Mouse (Mus musculus): ENCODE measurements around the gene Gm6525.

Gm6525 gene

GRCm38 (mm10) chr3:84169393-84170005, 4.4 kb upstream of the Gm6525 start:
- DNase-seq (ENCODE audit: low spot score in 2 of 2), result no peak

DNA sequence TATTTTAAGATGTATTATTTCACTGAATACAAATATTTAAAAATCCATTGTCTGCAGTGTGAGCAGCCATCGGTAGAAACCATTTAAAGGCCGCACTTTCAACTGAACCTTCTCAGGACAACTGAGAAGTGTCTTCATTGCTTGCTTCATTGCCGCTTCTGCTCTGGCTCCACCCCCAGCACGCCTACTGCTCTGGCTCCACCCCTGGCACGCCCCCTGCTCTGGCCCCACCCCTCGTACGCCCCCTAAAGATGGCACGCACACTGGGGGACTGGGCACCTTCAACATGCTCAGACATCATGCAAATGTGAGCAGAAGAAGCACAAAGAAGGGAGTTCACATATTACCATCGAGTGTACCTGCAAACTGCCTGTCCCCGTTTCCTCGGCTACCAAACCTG, 1.5 kb upstream of the Gm6525 start:
- no peak for DNase-seq (ENCODE audit: low spot score in 2 of 2)

GRCm38 (mm10) chr3:84175337-84176315, 1.7 kb downstream of the Gm6525 start:
- DNase-seq (ENCODE audit: low spot score in 2 of 2), result peak; percentile 52 to 73

DNA sequence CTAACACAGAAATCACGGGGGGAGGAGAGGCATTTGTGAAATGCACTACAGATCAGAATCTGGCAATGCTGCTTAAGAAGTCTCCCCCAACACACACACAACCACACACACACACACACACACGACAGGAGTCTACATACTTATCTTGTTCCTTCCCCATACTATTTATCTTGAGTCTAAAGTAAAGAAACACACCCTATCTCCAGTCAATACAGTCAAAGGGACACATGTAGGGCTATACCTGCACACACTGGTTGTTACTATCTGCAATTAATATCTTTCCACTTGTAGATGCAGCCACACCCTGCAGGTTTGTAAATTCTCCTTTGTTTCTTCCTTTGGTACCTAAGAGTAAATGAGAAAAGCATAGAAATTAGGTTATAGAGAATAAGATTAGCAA, 3.9 kb downstream of the Gm6525 start:
- DNase-seq (ENCODE audit: low spot score in 2 of 2), result no peak

DNA sequence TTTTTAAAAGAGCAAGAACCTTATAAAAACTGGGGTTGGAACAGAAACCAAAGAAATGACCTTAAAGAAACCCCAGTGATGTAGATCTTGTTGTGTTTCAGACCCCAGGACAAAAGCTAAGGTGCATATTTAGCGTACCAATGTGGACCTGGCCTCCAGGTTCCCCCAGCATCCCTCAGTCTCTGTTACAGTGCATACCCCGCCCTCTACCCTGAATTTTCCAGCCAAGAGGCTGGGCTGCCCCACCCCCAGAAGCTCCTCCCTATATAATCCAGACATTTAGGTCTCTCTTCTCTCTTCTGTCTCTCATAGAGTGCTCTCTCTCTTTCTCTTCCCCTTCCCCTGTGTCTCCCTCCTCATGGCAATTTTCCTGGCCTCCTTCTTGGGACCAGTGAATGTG, 6.4 kb downstream of the Gm6525 start:
- peak in 1 of 2 experiments; percentile 33 for DNase-seq (ENCODE audit: low spot score in 2 of 2)

GRCm38 (mm10) chr3:84181102-84181501, 7.2 kb downstream of the Gm6525 start:
- DNase-seq (ENCODE audit: low spot score in 2 of 2), result peak in 1 of 2 experiments; percentile 26

DNA sequence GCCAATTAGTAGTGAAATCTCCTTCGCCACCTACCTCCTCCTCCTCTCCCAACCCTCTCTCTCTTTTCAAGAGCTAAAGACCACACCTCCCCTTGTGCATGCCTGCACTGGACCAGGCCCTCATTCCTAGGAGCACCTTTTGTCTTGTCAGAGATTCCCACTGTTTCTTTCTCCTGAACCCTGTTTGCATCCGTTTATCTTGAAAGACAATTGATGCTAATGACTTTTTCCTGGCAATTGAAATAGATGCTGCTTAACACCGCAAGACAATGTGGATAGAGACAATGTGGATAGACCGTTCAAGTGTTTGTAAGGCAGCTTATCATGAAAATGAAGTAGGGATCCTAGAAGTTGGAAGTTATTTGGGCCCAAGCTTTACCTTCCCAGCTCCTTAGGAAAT, 7.8 kb downstream of the Gm6525 start:
- DNase-seq (ENCODE audit: low spot score in 2 of 2), result no peak

- DNase-seq (ENCODE audit: low spot score in 2 of 2), result no peak
These were observed 15.8 kb downstream of the Gm6525 start for GRCm38 (mm10) chr3:84189629-84190173.

DNA sequence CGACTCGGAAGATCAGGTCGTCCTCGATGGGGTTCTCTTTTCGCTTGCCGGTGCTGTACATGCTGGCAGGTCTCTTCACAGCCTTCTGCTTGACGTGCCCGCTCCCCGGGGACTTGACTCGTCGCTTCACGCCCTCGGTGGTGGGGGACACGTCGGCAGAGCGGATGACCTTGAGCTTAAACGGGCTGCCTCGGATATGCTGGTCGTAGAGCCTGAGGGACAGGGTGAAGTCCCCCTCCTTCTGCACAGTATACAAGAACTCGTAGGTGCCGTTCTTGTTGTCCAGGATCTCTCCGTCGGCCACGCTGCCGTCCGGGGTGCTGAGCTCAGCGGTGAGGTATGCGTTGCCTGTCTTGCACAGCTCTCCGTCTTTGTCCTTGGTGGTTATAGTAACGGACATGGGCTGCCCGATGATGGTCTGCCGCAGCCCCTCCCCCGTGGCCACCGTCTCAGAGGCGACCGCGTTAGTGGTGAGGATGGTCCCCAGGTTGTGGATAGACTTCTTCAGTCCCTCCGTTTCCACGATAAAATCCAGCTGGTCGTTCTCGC, 16.7 kb downstream of the Gm6525 start:
- peak in 1 of 2 experiments; percentile 71 for DNase-seq (ENCODE audit: low spot score in 2 of 2)

DNA sequence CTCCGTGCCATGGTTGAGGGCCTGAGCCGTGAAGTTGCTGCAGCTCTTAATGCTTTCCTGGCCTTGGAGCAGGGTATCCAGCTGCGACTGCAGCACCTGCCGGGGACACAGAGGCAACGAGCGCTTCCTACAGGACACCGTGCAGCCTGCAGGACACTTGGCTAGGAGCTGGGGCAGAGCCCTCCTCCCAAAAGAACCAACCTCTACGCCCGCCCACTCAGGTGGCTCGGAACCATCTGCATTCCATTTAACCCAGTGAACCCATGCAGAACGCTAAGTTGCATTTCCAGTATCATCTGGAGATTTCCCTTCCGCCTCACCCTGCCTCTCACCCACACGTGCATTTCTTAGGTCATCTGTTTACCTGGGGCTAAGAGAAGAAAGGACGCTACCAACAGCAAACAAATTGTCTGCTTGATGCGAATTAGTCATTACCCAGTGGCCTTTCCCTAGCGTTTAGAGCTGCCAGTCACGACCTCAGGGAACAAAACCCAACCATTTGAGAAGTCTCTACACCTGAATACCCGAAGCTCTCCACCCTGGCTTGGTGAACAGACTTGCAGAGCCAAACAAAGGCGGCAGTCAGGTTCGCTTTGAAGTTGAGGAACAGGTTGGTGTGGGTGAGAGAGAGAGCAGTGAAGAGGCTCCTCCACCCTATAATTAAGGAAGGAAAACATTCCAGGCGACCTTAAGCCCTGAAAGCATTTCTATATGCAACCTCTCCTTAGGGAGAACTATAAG, 17.4 kb downstream of the Gm6525 start:
- no peak for DNase-seq (ENCODE audit: low spot score in 2 of 2)

- no peak for DNase-seq (ENCODE audit: low spot score in 2 of 2)
These were observed 20.0 kb downstream of the Gm6525 start for GRCm38 (mm10) chr3:84193881-84194280.

GRCm38 (mm10) chr3:84198229-84198628, 24.3 kb downstream of the Gm6525 start:
- DNase-seq (ENCODE audit: low spot score in 2 of 2), result no peak

DNA sequence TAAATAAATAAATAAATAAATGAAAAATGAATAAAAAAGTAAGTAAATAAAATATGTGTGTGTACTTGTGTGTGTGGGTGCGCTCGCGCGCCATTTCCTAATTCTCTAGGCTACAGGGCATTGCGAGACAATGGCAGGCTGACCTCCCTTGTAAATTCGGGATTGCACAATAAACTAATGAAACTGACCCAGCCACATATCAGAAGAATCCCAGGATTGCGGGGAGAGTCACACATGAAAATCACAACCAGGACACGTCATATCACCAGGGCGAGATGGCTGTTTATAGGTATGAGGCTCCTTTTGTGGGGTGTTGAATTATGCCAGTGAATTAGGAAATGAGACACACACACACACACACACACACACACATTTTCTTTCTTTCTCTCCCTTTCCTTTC, 25.6 kb downstream of the Gm6525 start:
- DNase-seq (ENCODE audit: low spot score in 2 of 2), result no peak

DNA sequence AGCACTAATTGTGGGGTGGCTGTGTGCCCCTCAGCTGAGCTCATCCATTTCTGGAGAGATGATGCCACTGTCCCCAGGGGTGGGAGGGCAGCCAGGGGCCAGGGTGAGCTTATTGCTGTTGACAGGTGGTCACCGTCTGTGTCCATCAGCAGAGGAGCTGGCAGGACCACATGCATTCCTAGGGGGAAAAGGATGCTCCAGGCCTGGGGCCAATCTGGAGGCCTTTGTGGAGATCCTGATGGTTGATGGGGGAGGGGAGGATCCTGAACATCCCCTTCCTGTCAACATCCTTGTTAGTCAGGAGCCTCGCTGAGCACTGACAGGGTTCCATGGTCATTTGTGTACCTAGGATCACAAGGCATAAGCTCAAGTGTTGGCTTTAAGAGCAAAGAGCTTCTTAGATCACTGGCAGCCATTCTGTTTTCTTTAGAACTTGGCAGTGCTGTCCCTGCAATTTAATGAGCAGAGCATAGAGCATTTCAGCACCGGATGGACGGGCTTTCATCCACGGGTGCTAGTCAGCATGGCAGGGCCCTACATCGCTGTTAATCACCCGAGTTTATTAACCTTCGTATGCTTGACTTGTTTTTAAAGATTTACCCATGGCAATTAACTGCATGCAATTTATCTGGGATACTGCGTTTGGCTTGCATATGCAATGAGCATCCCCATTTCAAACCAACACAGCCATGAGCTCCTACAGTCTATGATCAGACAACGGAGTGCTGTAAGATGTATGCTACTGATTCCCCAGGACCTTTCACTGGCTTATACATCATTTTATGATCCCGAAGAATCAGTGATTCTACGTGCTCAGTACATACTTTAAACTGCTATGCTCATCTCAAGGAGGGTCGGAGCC, 26.9 kb downstream of the Gm6525 start:
- no peak for DNase-seq (ENCODE audit: low spot score in 2 of 2)

- DNase-seq (ENCODE audit: low spot score in 2 of 2), result no peak
These were observed 30.7 kb downstream of the Gm6525 start for GRCm38 (mm10) chr3:84204640-84205039.

DNA sequence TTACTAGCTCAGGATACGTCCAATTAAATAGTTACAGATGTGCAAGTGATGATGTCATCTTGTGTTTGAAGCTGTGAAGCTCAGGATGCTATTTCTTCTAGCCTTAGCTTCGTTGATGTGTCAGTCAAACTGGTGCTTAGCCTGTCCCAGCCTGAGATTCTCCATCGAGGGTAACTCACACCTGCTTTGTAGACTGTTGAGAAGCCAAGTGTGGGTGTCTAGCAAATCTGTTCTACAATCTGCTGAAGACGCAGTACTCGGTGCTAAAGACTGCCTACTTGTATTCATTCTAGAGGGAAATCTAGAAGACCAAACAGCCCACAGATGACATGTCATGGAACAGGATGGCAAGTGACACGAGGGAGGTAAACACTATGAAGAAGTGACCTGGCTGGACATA, 31.7 kb downstream of the Gm6525 start:
- DNase-seq (ENCODE audit: low spot score in 2 of 2), result no peak

- DNase-seq (ENCODE audit: low spot score in 2 of 2), result no peak
These were observed 32.2 kb downstream of the Gm6525 start for GRCm38 (mm10) chr3:84206106-84206505.

- no peak for DNase-seq (ENCODE audit: low spot score in 2 of 2)
These were observed 33.5 kb downstream of the Gm6525 start for GRCm38 (mm10) chr3:84207366-84207765.

- no peak for DNase-seq (ENCODE audit: low spot score in 2 of 2)
These were observed 34.6 kb downstream of the Gm6525 start for GRCm38 (mm10) chr3:84208475-84208874.

- DNase-seq (ENCODE audit: low spot score in 2 of 2), result no peak
These were observed 35.1 kb downstream of the Gm6525 start for GRCm38 (mm10) chr3:84208917-84209513.

All from spleen, postnatal 4 days (tissue).